Mouse (Mus musculus) forebrain, embryonic 16.5 days (tissue): ENCODE data around the gene Pam16. TPM values are rescaled to one million over a fixed set of nuclear protein-coding genes. Genes with fewer than 3 reads are reported as not detected.

Experiments used
- ATAC-seq: fragments of 200-750 bp; cut with Nextera tagmentation; 2 replicates; pipeline ENCODE4 v1.8.0; 2017; ENCODE audit warnings: mild to moderate bottlenecking, moderate library complexity
- H3K27ac ChIP-seq: fragments of 300-500 bp; sonication (generic); 2 replicates; pipeline ENCODE4 v1.5.1; 2014; ENCODE audit warnings: low read length, control low read depth
- H3K27me3 ChIP-seq: fragments of 300-500 bp; sonication (generic); replicated peaks from 2 replicates; pipeline ENCODE4 v1.6.1; 2014; ENCODE audit warnings: low read length; ENCODE audit not compliant: control insufficient read depth, insufficient read depth
- H3K36me3 ChIP-seq: fragments of 300-500 bp; sonication (generic); 2 replicates; pipeline ENCODE4 v1.6.1; 2014; ENCODE audit not compliant: control insufficient read depth, insufficient read depth
- H3K4me1 ChIP-seq: fragments of 300-500 bp; sonication (generic); replicated peaks from 2 replicates; pipeline ENCODE4 v1.6.1; 2014; ENCODE audit warnings: low read length; ENCODE audit not compliant: control insufficient read depth, insufficient read depth
- H3K4me2 ChIP-seq: fragments of 300-500 bp; sonication (generic); 2 replicates; pipeline ENCODE4 v1.6.1; 2014; ENCODE audit warnings: mild to moderate bottlenecking, low read length, control low read depth
- H3K4me3 ChIP-seq: fragments of 300-500 bp; sonication (generic); replicated peaks from 2 replicates; pipeline ENCODE4 v1.5.1; 2014; ENCODE audit warnings: mild to moderate bottlenecking, low read length, control low read depth
- H3K9ac ChIP-seq: fragments of 300-500 bp; sonication (generic); replicated peaks from 2 replicates; pipeline ENCODE4 v1.6.1; 2014; ENCODE audit warnings: low read depth, low read length, control low read depth
- H3K9me3 ChIP-seq: fragments of 300-500 bp; sonication (generic); 2 replicates; pipeline ENCODE4 v1.6.1; 2016; ENCODE audit warnings: low read length; ENCODE audit not compliant: control insufficient read depth
- WGBS: fragments of 180-500 bp; shearing (Covaris S2); extraction: QIAGEN DNeasy Blood & Tissue Kit; methylation state at CpG from one replicate; pipeline ENCODE4 v1.1.7; 2014; 5-methylcytosine and 5-hydroxymethylcytosine counted together
- polyA plus RNA-seq: library from polyadenylated mRNA; unstranded; fragments of >200 nt; fragmentation: Nextera tagmentation; extraction: Ambion mirVana; gene quantifications from 2 replicates; pipeline ENCODE4 v1.2.1, GENCODE M21; 2015

The Pam16 gene
- polyA plus RNA-seq, 1 experiment from 2014 or later: 157 TPM

- H3K27ac ChIP-seq: no peak overlapping the region
- H3K4me3 ChIP-seq: no peak overlapping the region
- WGBS: 89% methylated on average over 6 of the region's 6 CpGs
- no peak overlapping the region for H3K4me2 ChIP-seq
- no peaks in the 10 kb centered on the region for H3K9me3 ChIP-seq
- H3K27me3 ChIP-seq: no peaks in the 10 kb centered on the region
- peaks cover 17% of the 10 kb centered on the region for H3K4me1 ChIP-seq
- H3K36me3 ChIP-seq: peaks cover 3% of the 10 kb centered on the region; the same call in 1 of the 2 replicates
- no peak for ATAC-seq
- no peak overlapping the region for H3K9ac ChIP-seq
Measured at GRCm38 (mm10) chr16:4627105-4627504, 2.3 kb upstream of the Pam16 start.

GRCm38 (mm10) chr16:4624074-4624473, 714 bp downstream of the Pam16 start:
- 23% methylated on average over 9 of the region's 9 CpGs for WGBS
- peak; percentile 11 for ATAC-seq
- H3K4me1 ChIP-seq: peaks cover 17% of the 10 kb centered on the region
- peak overlapping the region; percentile 58 for H3K4me3 ChIP-seq
- H3K9ac ChIP-seq: peak overlapping the region; percentile 79
- H3K4me2 ChIP-seq: peak overlapping the region; percentile 81
- H3K27ac ChIP-seq: peak overlapping the region; percentile 57
- H3K9me3 ChIP-seq: no peaks in the 10 kb centered on the region
- peaks cover 3% of the 10 kb centered on the region; the same call in 1 of the 2 replicates for H3K36me3 ChIP-seq
- H3K27me3 ChIP-seq: no peaks in the 10 kb centered on the region

DNA sequence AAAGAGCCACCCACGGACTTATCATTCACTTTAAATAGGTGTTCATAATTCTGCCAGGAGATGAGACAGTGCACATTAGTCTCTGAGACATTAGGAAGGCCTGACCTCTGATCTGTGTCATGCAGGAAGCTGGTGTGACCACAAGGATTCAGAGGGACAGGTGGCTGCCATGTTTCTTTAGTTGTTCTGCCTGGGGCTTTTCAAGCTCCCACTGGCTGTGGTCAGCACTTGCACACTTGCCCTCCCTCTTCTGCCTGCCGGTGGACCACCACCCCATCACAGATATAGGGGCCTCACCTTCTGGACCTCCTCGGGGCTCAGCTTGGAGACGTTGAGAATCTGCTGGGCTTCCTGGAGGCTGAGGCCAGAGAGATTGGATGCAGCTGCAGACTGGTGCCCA, 8.0 kb downstream of the Pam16 start:
- Histone ChIP-seq H3K9me3 (no peaks in the 10 kb centered on the region), H3K9ac (no peak overlapping the region), H3K27ac (no peak overlapping the region), H3K4me2 (no peak overlapping the region), H3K27me3 (no peaks in the 10 kb centered on the region), H3K4me1 (no peaks in the 10 kb centered on the region), H3K4me3 (no peak overlapping the region), H3K36me3 (peaks cover 20% of the 10 kb centered on the region)
- WGBS: 82% methylated on average over 4 of the region's 4 CpGs
- ATAC-seq: no peak

DNA sequence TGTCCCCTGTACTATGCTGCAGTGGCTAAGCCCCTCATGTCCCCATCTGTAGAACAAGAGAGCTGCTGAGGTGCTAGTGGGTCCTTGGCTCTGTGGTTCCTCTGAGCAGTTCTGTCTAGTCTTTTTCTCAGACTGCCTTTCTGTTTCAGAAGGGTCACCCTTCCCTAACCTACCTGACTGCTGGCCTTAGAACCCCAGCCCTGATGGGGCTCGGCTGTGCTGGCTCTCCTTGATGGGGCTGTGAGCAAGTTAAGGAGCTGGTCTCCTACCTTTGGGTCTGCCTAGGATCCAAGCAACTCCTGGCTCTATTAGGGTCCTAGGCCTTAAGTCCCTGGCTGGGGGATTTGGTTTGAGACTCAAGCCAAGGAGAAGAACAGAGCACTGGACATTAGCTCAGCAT, 9.5 kb downstream of the Pam16 start:
- Histone ChIP-seq H3K4me3 (no peak overlapping the region), H3K9me3 (no peaks in the 10 kb centered on the region), H3K4me1 (no peaks in the 10 kb centered on the region), H3K27ac (no peak overlapping the region), H3K27me3 (no peaks in the 10 kb centered on the region), H3K36me3 (peaks cover 25% of the 10 kb centered on the region), H3K9ac (no peak overlapping the region), H3K4me2 (no peak overlapping the region)
- WGBS: 89% methylated on average over 1 of the region's 1 CpGs
- ATAC-seq: no peak

DNA sequence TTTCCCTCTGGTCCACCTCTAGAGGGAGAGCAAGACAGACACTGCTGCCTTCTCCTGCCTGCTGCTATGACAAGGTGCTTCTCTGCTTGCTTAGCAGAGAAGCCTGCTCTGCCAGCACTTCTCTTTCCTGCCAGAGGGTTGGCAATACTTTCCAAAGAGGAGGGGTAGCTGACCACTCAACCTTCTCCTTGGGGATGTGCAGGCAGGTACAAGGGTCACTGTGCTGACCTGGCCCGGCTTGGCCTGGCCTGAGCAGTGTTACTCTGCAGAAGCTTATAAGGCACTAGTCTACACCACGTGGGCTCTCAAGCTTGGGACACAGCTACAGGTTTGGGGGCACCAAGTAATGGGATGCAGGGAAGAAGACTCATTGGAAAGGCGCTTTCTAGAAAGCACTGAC, 10.1 kb downstream of the Pam16 start:
- H3K36me3 ChIP-seq: peaks cover 25% of the 10 kb centered on the region
- no peaks in the 10 kb centered on the region for H3K27me3 ChIP-seq
- WGBS: 94% methylated on average over 3 of the region's 3 CpGs
- H3K4me3 ChIP-seq: no peak overlapping the region
- no peak overlapping the region for H3K9ac ChIP-seq
- no peaks in the 10 kb centered on the region for H3K4me1 ChIP-seq
- no peak overlapping the region for H3K4me2 ChIP-seq
- H3K27ac ChIP-seq: no peak overlapping the region
- no peaks in the 10 kb centered on the region for H3K9me3 ChIP-seq
- ATAC-seq: no peak

GRCm38 (mm10) chr16:4613736-4614135, 11.1 kb downstream of the Pam16 start:
- Histone ChIP-seq H3K4me1 (no peaks in the 10 kb centered on the region), H3K9ac (no peak overlapping the region), H3K36me3 (peaks cover 22% of the 10 kb centered on the region), H3K27me3 (no peaks in the 10 kb centered on the region), H3K9me3 (no peaks in the 10 kb centered on the region), H3K27ac (no peak overlapping the region), H3K4me3 (no peak overlapping the region), H3K4me2 (no peak overlapping the region)
- 90% methylated on average over 9 of the region's 9 CpGs for WGBS
- ATAC-seq: no peak

- 95% methylated on average over 7 of the region's 7 CpGs for WGBS
- H3K36me3 ChIP-seq: peaks cover 19% of the 10 kb centered on the region
- H3K4me1 ChIP-seq: peaks cover 6% of the 10 kb centered on the region
- no peak overlapping the region for H3K27ac ChIP-seq
- no peaks in the 10 kb centered on the region for H3K9me3 ChIP-seq
- no peak overlapping the region for H3K9ac ChIP-seq
- H3K4me2 ChIP-seq: no peak overlapping the region
- H3K27me3 ChIP-seq: no peaks in the 10 kb centered on the region
- no peak overlapping the region for H3K4me3 ChIP-seq
- ATAC-seq: no peak
Measured at GRCm38 (mm10) chr16:4611676-4612075, 13.1 kb downstream of the Pam16 start.

- Histone ChIP-seq H3K9ac (no peak overlapping the region), H3K27ac (no peak overlapping the region), H3K36me3 (peaks cover 18% of the 10 kb centered on the region), H3K4me1 (peaks cover 11% of the 10 kb centered on the region), H3K4me3 (no peak overlapping the region), H3K9me3 (no peaks in the 10 kb centered on the region), H3K27me3 (no peaks in the 10 kb centered on the region), H3K4me2 (no peak overlapping the region)
- no peak for ATAC-seq
- 95% methylated on average over 5 of the region's 5 CpGs for WGBS
Measured at GRCm38 (mm10) chr16:4611193-4611592, 13.6 kb downstream of the Pam16 start.

- Histone ChIP-seq H3K4me1 (peaks cover 15% of the 10 kb centered on the region), H3K9ac (no peak overlapping the region), H3K9me3 (no peaks in the 10 kb centered on the region), H3K36me3 (peaks cover 4% of the 10 kb centered on the region; the same call in 1 of the 2 replicates), H3K4me2 (no peak overlapping the region), H3K27ac (no peak overlapping the region), H3K27me3 (no peaks in the 10 kb centered on the region), H3K4me3 (no peak overlapping the region)
- ATAC-seq: no peak
- WGBS: 83% methylated on average over 19 of the region's 19 CpGs
Measured at GRCm38 (mm10) chr16:4608532-4609059, 16.2 kb downstream of the Pam16 start.
